Mouse (Mus musculus) stomach, embryonic 14.5 days (tissue): ENCODE data around the gene Olfml2b. TPM values are rescaled to one million over a fixed set of nuclear protein-coding genes. Genes with fewer than 3 reads are reported as not detected.

Source experiments
- ATAC-seq: fragments of 200-750 bp; cut with Nextera tagmentation; 2 replicates; pipeline ENCODE4 v1.8.0; 2017; ENCODE audit warnings: low read depth, moderate TSS enrichment; ENCODE audit not compliant: insufficient number of reproducible peaks, insufficient read depth, low FRiP score
- H3K27ac ChIP-seq: fragments of 300-500 bp; sonication (generic); 2 replicates; pipeline ENCODE4 v1.5.1; 2014; ENCODE audit warnings: mild to moderate bottlenecking, low read length, moderate library complexity, mixed read lengths
- H3K27me3 ChIP-seq: fragments of 300-500 bp; sonication (generic); 2 replicates; pipeline ENCODE4 v1.6.1; 2014; ENCODE audit warnings: low read length, control low read depth, mixed read lengths; ENCODE audit not compliant: control insufficient read depth, insufficient read depth
- H3K36me3 ChIP-seq: fragments of 300-500 bp; sonication (generic); 2 replicates; pipeline ENCODE4 v1.6.1; 2014; ENCODE audit warnings: mild to moderate bottlenecking, control low read depth, low read length, moderate library complexity, mixed read lengths; ENCODE audit not compliant: control insufficient read depth, insufficient read depth
- H3K4me1 ChIP-seq: fragments of 300-500 bp; sonication (generic); 2 replicates; pipeline ENCODE4 v1.6.1; 2014; ENCODE audit warnings: low read length, control low read depth, mixed read lengths; ENCODE audit not compliant: control insufficient read depth, insufficient read depth
- H3K4me2 ChIP-seq: fragments of 300-500 bp; sonication (generic); replicated peaks from 2 replicates; pipeline ENCODE4 v1.6.1; 2014; ENCODE audit warnings: low read depth, low read length, control low read depth
- H3K4me3 ChIP-seq: fragments of 300-500 bp; sonication (generic); 2 replicates; pipeline ENCODE4 v1.5.1; 2014; ENCODE audit warnings: low read depth, low read length, control low read depth
- H3K9ac ChIP-seq: fragments of 300-500 bp; sonication (generic); replicated peaks from 2 replicates; pipeline ENCODE4 v1.6.1; 2014; ENCODE audit warnings: low read depth, mild to moderate bottlenecking, control low read depth, low read length, moderate library complexity, mixed read lengths
- H3K9me3 ChIP-seq: fragments of 300-500 bp; sonication (generic); 2 replicates; pipeline ENCODE4 v1.6.1; 2016; ENCODE audit warnings: low read depth, low read length, control low read depth; ENCODE audit not compliant: control insufficient read depth
- WGBS: fragments of 180-500 bp; shearing (Covaris S2); extraction: QIAGEN DNeasy Blood & Tissue Kit; methylation state at CpG from one replicate; pipeline ENCODE4 v1.1.7; 2014; 5-methylcytosine and 5-hydroxymethylcytosine counted together
- polyA plus RNA-seq: library from polyadenylated mRNA; unstranded; fragments of >200 nt; fragmentation: Nextera tagmentation; extraction: Ambion mirVana; gene quantifications from 2 replicates; pipeline ENCODE4 v1.2.1, GENCODE M21; 2014

Gene Olfml2b
- polyA plus RNA-seq, 1 experiment from 2014 or later: 46.6 TPM

- 50% methylated on average over 8 of the region's 8 CpGs for WGBS
- Histone ChIP-seq H3K4me2 (no peak overlapping the region), H3K9me3 (no peaks in the 10 kb centered on the region), H3K9ac (no peak overlapping the region), H3K4me3 (no peak overlapping the region), H3K27me3 (no peaks in the 10 kb centered on the region), H3K4me1 (0 out of 2 replicates have a peak, but pooled peaks cover 4% of the 10 kb centered on the region), H3K27ac (peak overlapping the region; percentile 35; the same call in 1 of the 2 replicates), H3K36me3 (no peaks in the 10 kb centered on the region)
- ATAC-seq: no peak
Observed at GRCm38 (mm10) chr1:170718133-170718810, 73.9 kb downstream of the Olfml2b start.

GRCm38 (mm10) chr1:170721560-170721959, 77.2 kb downstream of the Olfml2b start:
- no peaks in the 10 kb centered on the region for H3K9me3 ChIP-seq
- H3K4me1 ChIP-seq: 0 out of 2 replicates have a peak, but pooled peaks cover 4% of the 10 kb centered on the region
- WGBS: 88% methylated on average over 5 of the region's 5 CpGs
- H3K4me3 ChIP-seq: no peak overlapping the region
- ATAC-seq: no peak
- H3K27ac ChIP-seq: no peak overlapping the region
- no peaks in the 10 kb centered on the region for H3K36me3 ChIP-seq
- H3K27me3 ChIP-seq: no peaks in the 10 kb centered on the region
- no peak overlapping the region for H3K9ac ChIP-seq
- H3K4me2 ChIP-seq: no peak overlapping the region

- no peak for ATAC-seq
- WGBS: 71% methylated on average over 6 of the region's 6 CpGs
- no peak overlapping the region for H3K9ac ChIP-seq
- H3K27me3 ChIP-seq: no peaks in the 10 kb centered on the region
- H3K4me3 ChIP-seq: no peak overlapping the region
- no peak overlapping the region for H3K4me2 ChIP-seq
- H3K4me1 ChIP-seq: 0 out of 2 replicates have a peak, but pooled peaks cover 4% of the 10 kb centered on the region
- H3K9me3 ChIP-seq: no peaks in the 10 kb centered on the region
- no peaks in the 10 kb centered on the region for H3K36me3 ChIP-seq
- H3K27ac ChIP-seq: no peak overlapping the region
Observed at GRCm38 (mm10) chr1:170728524-170728923, 84.2 kb downstream of the Olfml2b start.

GRCm38 (mm10) chr1:170729267-170729962, 85.1 kb downstream of the Olfml2b start:
- H3K4me2 ChIP-seq: no peak overlapping the region
- ATAC-seq: no peak
- H3K9me3 ChIP-seq: no peaks in the 10 kb centered on the region
- 0 out of 2 replicates have a peak, but pooled peaks cover 4% of the 10 kb centered on the region for H3K4me1 ChIP-seq
- H3K4me3 ChIP-seq: no peak overlapping the region
- no peak overlapping the region for H3K9ac ChIP-seq
- WGBS: 75% methylated on average over 8 of the region's 8 CpGs
- H3K36me3 ChIP-seq: no peaks in the 10 kb centered on the region
- no peak overlapping the region for H3K27ac ChIP-seq
- no peaks in the 10 kb centered on the region for H3K27me3 ChIP-seq

GRCm38 (mm10) chr1:170731865-170732595, 87.7 kb downstream of the Olfml2b start:
- Histone ChIP-seq H3K27ac (peak overlapping the region; percentile 10; the same call in 1 of the 2 replicates), H3K27me3 (no peaks in the 10 kb centered on the region), H3K36me3 (no peaks in the 10 kb centered on the region), H3K4me3 (no peak overlapping the region), H3K9me3 (no peaks in the 10 kb centered on the region), H3K9ac (no peak overlapping the region), H3K4me2 (no peak overlapping the region), H3K4me1 (0 out of 2 replicates have a peak, but pooled peaks cover 4% of the 10 kb centered on the region)
- 65% methylated on average over 11 of the region's 11 CpGs for WGBS
- ATAC-seq: no peak

Other genes with a start within 250 kb of the Olfml2b start
- gene Nos1ap, start 54.7 kb upstream of the Olfml2b start, polyA plus RNA-seq: 17.2 TPM in 2 replicates
- 10.8 and 11.8 TPM in 2 replicates for gene Atf6, start 223.2 kb downstream of the Olfml2b start, polyA plus RNA-seq
- gene Gm26620, start 240.5 kb downstream of the Olfml2b start, polyA plus RNA-seq: 0.45 and 1.5 TPM in 2 replicates
- gene Dusp12, start 241.0 kb downstream of the Olfml2b start, polyA plus RNA-seq: 38.9 and 40.5 TPM in 2 replicates